Mouse (Mus musculus): ENCODE results near the gene Parp8. TPM values are rescaled to one million over a fixed set of nuclear protein-coding genes. Genes with fewer than 3 reads are reported as not detected.

The Parp8 gene
- 10 to 100 TPM; 12.0 to 28.7 (median 23.7) TPM for polyA plus RNA-seq (2017; shearing (Covaris generic))

- peak; percentile 11 for ATAC-seq
Measured at GRCm38 (mm10) chr13:117025226-117026067, at the start of gene Parp8. TSS of gene Parp8 (minus strand) at chr13:117025537.

DNA sequence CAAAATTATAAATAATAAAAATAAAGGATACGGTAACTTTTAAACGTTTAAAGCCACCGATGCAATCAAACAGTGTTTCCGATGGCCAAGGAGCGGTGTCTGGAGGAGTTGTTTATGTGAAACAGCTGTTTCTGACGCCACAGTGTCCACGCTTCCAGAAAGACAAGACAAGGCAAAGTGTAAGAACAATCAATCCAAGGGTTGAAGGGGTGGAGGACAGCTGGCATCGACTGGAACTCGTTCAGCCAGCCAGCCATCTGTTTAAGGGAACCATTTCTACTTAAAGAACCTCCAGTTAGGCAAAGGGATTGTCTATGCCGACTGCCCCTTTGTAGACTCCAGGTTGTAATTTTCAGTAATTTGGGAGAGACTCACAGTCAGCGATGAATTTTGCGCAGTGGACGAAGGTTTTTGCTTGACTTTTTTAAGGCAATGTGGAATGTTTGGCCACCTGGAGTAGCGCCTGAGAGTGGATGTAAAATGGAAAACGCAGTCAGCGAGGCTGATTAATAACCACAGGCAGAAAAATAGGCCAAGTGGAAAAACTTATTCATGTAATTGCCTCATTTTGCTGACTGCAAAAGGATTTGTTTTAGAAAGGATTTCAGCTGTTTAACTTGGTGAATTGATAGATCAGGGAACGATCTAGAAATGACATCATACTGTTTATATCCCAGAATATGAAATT lies 37.4 kb upstream of the Parp8 start:
- no peak for ATAC-seq

GRCm38 (mm10) chr13:117056466-117056865 lies 31.1 kb upstream of the Parp8 start:
- ATAC-seq: no peak

GRCm38 (mm10) chr13:117054811-117055496 lies 29.6 kb upstream of the Parp8 start:
- no peak for ATAC-seq

DNA sequence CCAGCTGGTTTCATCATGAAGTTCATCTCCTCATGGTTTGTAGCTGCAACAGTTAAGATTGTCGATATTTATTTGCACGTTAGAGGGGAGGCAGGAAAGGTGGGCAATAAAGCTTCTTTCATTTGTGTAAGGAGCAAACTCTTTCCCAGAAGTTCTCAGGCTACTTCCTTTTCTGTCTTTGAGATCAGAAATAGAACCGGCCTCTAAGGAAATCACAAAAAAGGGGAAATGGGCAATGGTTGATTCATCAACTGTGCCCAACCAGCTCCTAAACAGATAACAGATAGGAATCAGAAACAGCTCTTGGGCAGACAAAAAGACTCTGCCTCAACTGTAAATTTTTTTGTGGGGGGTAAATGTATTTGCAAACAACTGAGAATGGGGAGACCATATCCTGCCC lies 27.4 kb upstream of the Parp8 start:
- ATAC-seq: no peak

GRCm38 (mm10) chr13:117048541-117048971 lies 23.2 kb upstream of the Parp8 start:
- peak; percentile 92 for ATAC-seq

DNA sequence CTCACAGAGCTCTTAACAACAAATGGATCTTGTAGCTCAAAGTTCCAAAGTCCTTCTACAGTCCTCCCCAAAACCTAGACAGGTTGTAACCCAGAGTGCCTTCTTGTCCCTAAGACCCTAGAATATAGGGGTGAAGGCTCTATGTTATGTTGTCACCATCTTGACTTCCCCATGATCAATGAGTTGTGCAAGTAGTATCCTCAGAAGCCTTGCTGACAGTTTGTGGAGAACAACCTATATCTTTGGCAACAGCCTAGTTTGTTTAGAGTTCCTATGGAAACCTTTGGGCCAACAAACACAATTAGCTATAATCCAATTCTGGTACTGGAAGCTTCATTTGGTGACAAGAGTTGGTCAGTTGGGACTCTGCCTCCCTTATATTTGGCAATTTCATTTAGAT lies 18.2 kb upstream of the Parp8 start:
- ATAC-seq: no peak

GRCm38 (mm10) chr13:117041021-117041420 lies 15.7 kb upstream of the Parp8 start:
- no peak for ATAC-seq

- ATAC-seq: no peak
Measured at GRCm38 (mm10) chr13:117036277-117036676, 10.9 kb upstream of the Parp8 start.

DNA sequence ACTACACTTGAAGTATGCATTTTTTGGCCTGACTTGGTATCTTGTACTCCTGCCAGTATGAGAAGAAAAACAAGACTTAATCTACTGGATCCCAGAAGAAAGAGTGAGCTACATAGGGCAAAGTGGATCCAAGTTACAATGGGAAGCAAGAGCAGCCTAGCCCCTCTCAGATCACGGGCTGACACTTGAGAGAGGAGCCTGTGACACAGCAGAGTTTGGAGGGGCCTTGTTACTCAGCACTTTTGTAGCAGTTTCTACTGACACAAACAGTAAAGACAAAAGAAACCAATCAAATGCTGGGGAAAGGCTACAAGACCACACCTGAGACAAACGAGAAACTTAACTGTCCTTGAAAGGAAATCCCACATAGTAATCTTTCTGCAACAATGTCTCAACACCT lies 9.8 kb upstream of the Parp8 start:
- ATAC-seq: no peak

DNA sequence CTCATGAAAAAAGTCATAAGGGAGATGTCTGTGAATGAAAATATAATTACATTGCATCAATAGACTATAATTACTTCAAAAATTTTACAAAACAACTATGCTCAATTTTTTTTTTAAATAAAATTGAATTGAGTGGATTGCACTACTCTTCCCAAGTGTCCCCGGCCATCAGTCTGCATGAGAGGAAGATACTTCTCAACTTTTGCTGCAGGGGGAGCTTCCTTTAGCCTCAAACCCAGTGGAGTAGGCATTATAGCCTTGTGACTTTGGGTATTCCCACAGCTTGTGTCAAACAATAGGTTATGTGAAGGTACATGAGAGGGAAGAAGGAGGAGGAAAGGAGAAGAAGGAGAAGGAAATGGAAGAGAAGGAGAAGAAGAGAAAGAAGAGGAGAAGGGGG lies 9.3 kb upstream of the Parp8 start:
- ATAC-seq: no peak

DNA sequence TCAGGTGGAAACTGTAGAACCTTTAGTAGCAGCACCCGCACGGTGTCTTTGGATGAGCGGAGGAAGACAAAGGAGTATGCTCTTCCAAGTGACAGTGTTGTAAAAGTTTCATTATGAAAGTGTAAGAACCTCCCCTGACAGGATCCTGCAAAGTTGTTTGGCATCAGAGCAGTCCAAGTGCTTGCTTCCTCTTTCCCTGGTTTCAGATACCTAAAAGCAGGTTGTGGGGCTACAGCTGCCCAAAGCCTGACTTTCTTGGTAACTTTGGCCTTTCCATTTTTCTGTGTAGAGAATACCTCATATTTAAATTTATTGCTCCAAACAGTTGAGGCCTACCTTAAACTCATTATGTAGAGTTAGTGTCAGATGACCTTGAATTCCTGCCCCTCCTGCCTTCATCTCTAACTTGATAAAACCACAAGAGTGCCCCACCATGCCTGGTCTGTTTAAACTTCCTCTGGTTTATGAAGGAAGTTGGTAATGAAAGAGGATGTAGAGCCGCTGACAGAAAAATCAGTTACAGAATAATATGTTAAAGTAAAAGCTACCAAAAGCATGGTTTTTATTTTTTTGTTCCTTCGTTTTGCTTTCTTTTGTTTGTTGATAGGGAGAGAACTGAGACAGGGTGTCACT lies 8.5 kb upstream of the Parp8 start:
- peak; percentile 75 for ATAC-seq

GRCm38 (mm10) chr13:117032402-117032801 lies 7.1 kb upstream of the Parp8 start:
- ATAC-seq: no peak

DNA sequence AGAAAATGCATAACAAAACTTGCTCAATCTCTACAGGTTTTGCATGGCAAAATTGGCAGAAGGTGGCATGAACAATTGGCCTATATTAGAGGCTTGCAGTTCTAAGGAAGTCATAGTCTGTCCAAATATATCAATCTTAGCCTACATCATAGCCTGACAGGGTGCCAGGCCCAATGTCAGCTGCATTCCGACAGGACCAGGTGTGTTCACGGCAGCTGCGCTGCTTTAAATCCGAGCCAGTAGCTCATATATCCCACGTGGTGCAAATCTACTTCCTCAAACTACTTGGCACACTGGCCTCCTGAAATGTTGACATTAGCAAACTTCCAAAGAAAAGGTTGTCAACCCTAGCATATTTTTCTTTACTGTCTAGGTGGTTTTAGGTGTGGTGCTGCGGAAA lies 6.2 kb upstream of the Parp8 start:
- ATAC-seq: no peak

GRCm38 (mm10) chr13:117028221-117028620 lies 2.9 kb upstream of the Parp8 start:
- no peak for ATAC-seq

- ATAC-seq: no peak
Measured at GRCm38 (mm10) chr13:117027336-117027735, 2.0 kb upstream of the Parp8 start.

DNA sequence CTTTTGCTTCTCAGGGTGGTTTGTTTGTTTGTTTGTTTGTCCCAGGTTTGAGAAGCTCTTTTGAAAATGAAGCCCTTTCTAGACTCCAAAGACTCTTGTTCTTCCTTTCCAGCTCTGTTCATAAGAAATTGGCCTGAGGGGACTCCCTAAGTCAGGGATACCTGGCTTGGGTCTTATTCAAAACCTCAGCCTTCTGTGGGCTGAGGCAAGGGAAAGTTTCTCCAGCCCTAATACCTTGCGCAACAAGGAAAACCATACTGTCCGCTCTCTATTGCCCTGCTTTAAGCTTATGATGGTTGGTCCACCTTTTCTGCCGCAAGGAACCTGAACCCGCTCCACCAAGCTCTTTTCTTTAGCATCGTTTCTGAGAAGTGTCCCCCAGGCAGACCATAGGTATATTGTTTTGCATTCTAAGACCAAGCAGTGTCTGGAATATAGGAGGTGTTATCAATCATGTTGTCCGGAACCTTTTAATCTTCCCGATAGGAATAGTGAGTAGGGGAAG lies 991 bp upstream of the Parp8 start:
- ATAC-seq: no peak

- ATAC-seq: no peak
Measured at GRCm38 (mm10) chr13:117024916-117025225, 466 bp downstream of the Parp8 start.

DNA sequence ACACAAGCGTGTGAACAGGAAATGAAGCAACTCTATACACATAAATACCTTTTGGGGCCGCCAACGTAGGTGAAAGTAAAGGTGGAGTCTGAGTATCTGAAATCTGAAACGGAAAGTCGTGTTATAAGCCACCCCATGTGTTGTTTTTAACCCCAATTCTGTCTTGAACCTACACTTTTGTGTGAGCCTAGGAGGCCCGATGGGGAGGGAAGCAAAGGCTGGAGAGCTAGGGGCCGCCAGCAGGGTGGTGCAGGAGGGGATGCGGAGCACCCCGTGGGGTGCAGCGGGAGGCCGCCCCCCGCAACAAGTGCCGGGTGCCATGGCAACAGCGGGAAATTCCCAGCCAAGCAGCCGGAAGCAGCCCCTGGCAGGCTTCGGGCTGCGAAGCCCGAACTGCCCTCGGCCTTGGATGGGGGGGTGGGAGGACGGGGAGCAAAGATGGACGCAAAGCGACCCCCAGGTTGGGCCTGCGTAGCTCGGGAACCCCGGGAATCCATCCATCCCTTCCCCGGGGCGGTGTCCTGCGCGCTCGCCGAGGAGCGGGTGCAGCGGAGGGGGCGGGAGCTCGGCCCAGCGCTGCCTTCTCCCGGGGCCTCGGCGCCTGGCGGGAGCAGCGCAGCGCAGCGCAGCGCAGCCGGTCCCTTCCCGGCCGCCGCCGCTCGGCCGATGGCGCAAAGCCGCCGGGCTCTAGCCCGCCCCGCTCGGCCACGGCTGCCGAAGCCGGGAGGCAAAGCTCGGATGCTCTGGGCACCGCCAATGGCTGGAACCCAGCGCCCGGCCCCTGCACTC lies 1.0 kb downstream of the Parp8 start:
- ATAC-seq: peak; percentile 83

DNA sequence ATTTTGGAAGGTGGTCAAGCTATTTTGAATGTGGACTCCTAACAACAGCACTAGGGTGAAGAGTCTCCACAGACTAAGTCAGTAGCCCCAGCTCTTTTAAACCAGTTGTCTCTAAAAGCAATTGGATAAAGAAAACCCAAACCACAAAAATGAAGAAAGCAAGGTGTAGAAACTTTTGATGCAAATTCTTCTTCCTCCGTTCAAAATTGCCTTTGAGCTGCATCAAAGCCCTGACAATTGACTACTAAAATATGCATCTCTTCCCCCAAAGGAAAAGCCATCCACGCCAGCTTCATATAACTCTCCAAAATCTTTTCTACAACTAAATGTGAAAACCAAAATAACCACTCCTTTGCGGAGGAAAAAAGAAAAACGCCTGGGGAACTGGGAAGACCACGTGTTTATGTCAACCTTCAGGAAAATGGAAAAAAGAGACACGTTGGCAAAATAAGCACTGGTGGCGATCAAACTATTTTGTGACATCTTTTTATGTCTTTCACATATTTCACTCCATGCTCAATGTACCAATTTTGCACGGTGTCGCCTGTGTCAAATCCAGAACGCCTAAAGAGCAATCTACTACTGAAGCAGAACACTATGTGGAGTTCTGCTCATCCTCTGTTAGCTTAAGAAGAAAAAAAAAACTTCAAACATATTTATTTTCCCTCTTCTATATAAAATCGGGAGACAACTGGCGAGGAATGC lies 1.8 kb downstream of the Parp8 start:
- ATAC-seq: peak; percentile 18

GRCm38 (mm10) chr13:117020631-117021030 lies 4.7 kb downstream of the Parp8 start:
- ATAC-seq: no peak

Measured in inflammation-experienced regulatory T-cells, adult 6 months (primary cell).